Mouse (Mus musculus) stomach, embryonic 14.5 days (tissue): ENCODE results near the gene Usf2. TPM values are rescaled to one million over a fixed set of nuclear protein-coding genes. Genes with fewer than 3 reads are reported as not detected.

Experiments
- polyA plus RNA-seq: library from polyadenylated mRNA; unstranded; fragments of >200 nt; fragmentation: Nextera tagmentation; extraction: Ambion mirVana; gene quantifications from 2 replicates; pipeline ENCODE4 v1.2.1, GENCODE M21; 2014

Gene Usf2
- polyA plus RNA-seq, 1 experiment from 2014 or later: 21.4 TPM

Other genes starting within 250 kb of the Usf2 start
- 1.8 and 2.3 TPM in 2 replicates for gene Atp4a, start 244.6 kb downstream of the Usf2 start, polyA plus RNA-seq
- 210 and 215 TPM in 2 replicates for gene Tmem147, start 227.3 kb downstream of the Usf2 start, polyA plus RNA-seq
- gene Gapdhs, start 213.1 kb downstream of the Usf2 start, polyA plus RNA-seq: 0.29 and 0.74 TPM in 2 replicates
- 0.91 and 1.1 TPM in 2 replicates for gene Sbsn, start 205.3 kb downstream of the Usf2 start, polyA plus RNA-seq
- 5.9 and 14.6 TPM in 2 replicates for gene Dmkn, start 193.0 kb downstream of the Usf2 start, polyA plus RNA-seq
- gene Krtdap, start 168.9 kb downstream of the Usf2 start, polyA plus RNA-seq: 9.2 and 20.2 TPM in 2 replicates
- 0.55 and 3.4 TPM in 2 replicates for gene Ffar2, start 133.0 kb downstream of the Usf2 start, polyA plus RNA-seq
- gene Ffar3, start 100.6 kb downstream of the Usf2 start, polyA plus RNA-seq: 0.41 TPM in 1 of 2 replicates, not detected in the other
- not detected in 2 replicates for gene Ffar1, start 95.2 kb downstream of the Usf2 start, polyA plus RNA-seq
- 0.35 and 0.80 TPM in 2 replicates for gene Cd22, start 76.5 kb downstream of the Usf2 start, polyA plus RNA-seq
- gene Mag, start 41.9 kb downstream of the Usf2 start, polyA plus RNA-seq: 0.10 and 0.74 TPM in 2 replicates
- not detected in 2 replicates for gene Hamp2, start 32.1 kb downstream of the Usf2 start, polyA plus RNA-seq
- not detected in 2 replicates for gene Hamp, start 12.8 kb downstream of the Usf2 start, polyA plus RNA-seq
- 70.5 and 79.5 TPM in 2 replicates for gene Lsr, start 16.7 kb upstream of the Usf2 start, polyA plus RNA-seq
- 6.4 and 7.1 TPM in 2 replicates for gene Fam187b, start 17.0 kb upstream of the Usf2 start, polyA plus RNA-seq
- gene Fxyd5, start 85.7 kb upstream of the Usf2 start, polyA plus RNA-seq: 19.9 and 20.2 TPM in 2 replicates
- gene Fxyd7, start 94.7 kb upstream of the Usf2 start, polyA plus RNA-seq: 35.7 and 42.2 TPM in 2 replicates
- 86.7 and 99.3 TPM in 2 replicates for gene Fxyd1, start 100.4 kb upstream of the Usf2 start, polyA plus RNA-seq
- gene Lgi4, start 102.5 kb upstream of the Usf2 start, polyA plus RNA-seq: 0.78 and 1.7 TPM in 2 replicates
- 458 and 479 TPM in 2 replicates for gene Fxyd3, start 119.9 kb upstream of the Usf2 start, polyA plus RNA-seq
- 23.0 TPM in 2 replicates for gene Hpn, start 158.5 kb upstream of the Usf2 start, polyA plus RNA-seq
- gene Scn1b, start 170.2 kb upstream of the Usf2 start, polyA plus RNA-seq: 1.2 and 1.4 TPM in 2 replicates
- gene Gramd1a, start 199.1 kb upstream of the Usf2 start, polyA plus RNA-seq: 62.1 and 63.1 TPM in 2 replicates